In the genomic region with DNA sequence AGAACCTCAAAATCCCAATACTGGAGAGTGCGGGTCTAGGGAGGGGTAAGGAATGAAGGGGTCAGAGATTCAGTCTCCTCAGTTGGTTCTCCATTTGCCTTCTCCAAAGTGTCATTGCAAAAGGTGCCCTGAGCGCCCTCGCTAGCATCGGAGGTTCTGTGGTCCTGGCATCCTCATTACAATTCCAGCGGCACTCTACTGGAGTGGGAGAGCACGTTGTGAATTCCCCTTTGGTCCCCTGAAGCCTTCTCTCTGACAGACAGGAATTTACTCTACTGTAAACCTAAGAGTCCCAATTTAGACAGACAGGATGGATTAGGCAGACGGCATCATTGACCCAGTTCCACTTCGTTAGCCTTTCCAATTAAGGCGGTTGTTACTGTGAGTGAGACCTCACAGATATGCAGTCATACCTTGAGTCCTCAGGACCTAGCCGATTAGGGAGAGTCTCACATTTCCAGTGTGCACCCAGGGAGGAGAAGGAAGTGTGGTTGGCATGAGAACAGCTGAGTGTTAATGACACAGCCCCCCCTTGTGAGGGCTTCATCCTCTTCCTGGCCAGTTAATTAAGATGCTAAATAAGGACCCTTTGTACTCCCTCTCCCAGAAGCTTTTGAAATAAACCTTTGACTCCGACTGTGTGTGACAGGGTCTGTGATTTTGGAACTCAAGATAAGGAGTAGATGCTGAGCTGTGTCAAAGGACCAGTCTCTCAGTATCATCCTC, we compare ENCODE assay signal across 10 mouse cellular contexts.
DNase-seq lines count a peak whose midpoint lies in the region; ATAC-seq and TF ChIP-seq lines count a peak whose summit lies in the region.
"Had no signal": no experiment of that assay in that cellular context is flagged by ENCODE, and none has a peak within 500 bp of the region (broad histone marks: within the 10 kb centered on the region; RNA-seq: fewer than 3 reads in every experiment).

No protein-coding gene starts in this region.

- 23% methylated on average over 11 of the region's 11 CpGs for WGBS in forebrain, embryonic 12.5 days
- 28% methylated on average over 11 of the region's 11 CpGs for WGBS in hindbrain, postnatal 0 days
- whole genome bisulfite sequencing in liver, embryonic 11.5 days: 56% methylated on average over 11 of the region's 11 CpGs

- H3K36me3 ChIP-seq in forebrain, embryonic 12.5 days (replicated peaks): 0 out of 2 replicates have a peak, but pooled peaks cover 6% of the 10 kb centered on the region
- no peaks in the 10 kb centered on the region for H3K36me3 ChIP-seq in hindbrain, postnatal 0 days (ENCODE audit: insufficient read depth, low read length)
- no peaks in the 10 kb centered on the region for H3K36me3 ChIP-seq in liver, embryonic 11.5 days (ENCODE audit: control insufficient read depth, insufficient read depth, low read length)
- H3K36me3 ChIP-seq: G1E; limb, embryonic 13.5 days had no signal

- no peak overlapping the region for H3K4me3 ChIP-seq in left cerebral cortex, adult 2 months
- no peak overlapping the region for H3K4me3 ChIP-seq in forebrain, embryonic 12.5 days (replicated peaks)
- no peak overlapping the region for H3K4me3 ChIP-seq in hindbrain, postnatal 0 days (ENCODE audit: low read length)
- no peak overlapping the region for H3K4me3 ChIP-seq in liver, embryonic 11.5 days (ENCODE audit: low read depth, low read length)
- H3K4me3 ChIP-seq: limb, embryonic 13.5 days had no signal

- ATAC-seq in forebrain, embryonic 12.5 days (ENCODE audit: low FRiP score): peak; percentile 88
- peak; percentile 79 for ATAC-seq in hindbrain, postnatal 0 days
- no peak for ATAC-seq in liver, embryonic 11.5 days (replicated peaks; ENCODE audit: low FRiP score)

- H3K27ac ChIP-seq in left cerebral cortex, adult 2 months: peak overlapping the region; percentile 36; the same call in 1 of the 2 replicates
- H3K27ac ChIP-seq in forebrain, embryonic 12.5 days: peak overlapping the region; percentile 81
- H3K27ac ChIP-seq in hindbrain, postnatal 0 days: peak overlapping the region; percentile 73
- no peak overlapping the region for H3K27ac ChIP-seq in liver, embryonic 11.5 days (ENCODE audit: low read depth, low read length)
- H3K27ac ChIP-seq: limb, embryonic 13.5 days had no signal

- H3K4me2 ChIP-seq in forebrain, embryonic 12.5 days: peak overlapping the region; percentile 33
- peak overlapping the region; percentile 33; the same call in 1 of the 2 replicates for H3K4me2 ChIP-seq in hindbrain, postnatal 0 days (ENCODE audit: low read depth, low read length)
- H3K4me2 ChIP-seq in liver, embryonic 11.5 days: no peak overlapping the region
- H3K4me2 ChIP-seq: limb, embryonic 13.5 days had no signal

- H3K4me1 ChIP-seq in forebrain, embryonic 12.5 days: peaks cover 49% of the 10 kb centered on the region
- H3K4me1 ChIP-seq in hindbrain, postnatal 0 days (ENCODE audit: insufficient read depth, low read length): peaks cover 22% of the 10 kb centered on the region
- H3K4me1 ChIP-seq in liver, embryonic 11.5 days (replicated peaks; ENCODE audit: control insufficient read depth, insufficient read depth, low read length): no peaks in the 10 kb centered on the region

- no peak for DNase-seq in left cerebral cortex, adult 2 months (ENCODE audit: extremely low spot score in 1 of 2, low spot score in 2 of 2)
- DNase-seq in left cerebral cortex, adult 11 months (ENCODE audit: low spot score): no peak
- peak; percentile 70 for DNase-seq in hindbrain, postnatal 0 days (ENCODE audit: low spot score)
- DNase-seq in retina, embryonic 14.5 days (ENCODE audit: low spot score): peak; percentile 78
- no peak for DNase-seq in liver, embryonic 11.5 days (ENCODE audit: low spot score)
- no peak for DNase-seq in cerebellum, postnatal 36 days
- DNase-seq: kidney, adult 8-10 months had no signal

- no peaks in the 10 kb centered on the region for H3K9me3 ChIP-seq in forebrain, embryonic 12.5 days
- H3K9me3 ChIP-seq in hindbrain, postnatal 0 days (ENCODE audit: low read length): no peaks in the 10 kb centered on the region
- H3K9me3 ChIP-seq in liver, embryonic 11.5 days (ENCODE audit: control insufficient read depth, low read length): no peaks in the 10 kb centered on the region
- H3K9me3 ChIP-seq: limb, embryonic 13.5 days had no signal

- intact Hi-C loops in left cerebral cortex, adult 2 months (cut with DNase I): loop anchor here (5.0 kb wide), 1 partner anchor 90 kb away; the partner anchor contains the start of gene Xylt1

- no peak overlapping the region for H3K9ac ChIP-seq in forebrain, embryonic 12.5 days
- no peak overlapping the region for H3K9ac ChIP-seq in hindbrain, postnatal 0 days (replicated peaks; ENCODE audit: low read length)
- no peak overlapping the region for H3K9ac ChIP-seq in liver, embryonic 11.5 days (ENCODE audit: low read depth, low read length)
- H3K9ac ChIP-seq: limb, embryonic 13.5 days had no signal

- H3K27me3 ChIP-seq in forebrain, embryonic 12.5 days: no peaks in the 10 kb centered on the region
- H3K27me3 ChIP-seq in hindbrain, postnatal 0 days (ENCODE audit: insufficient read depth, low read length): no peaks in the 10 kb centered on the region
- no peaks in the 10 kb centered on the region for H3K27me3 ChIP-seq in liver, embryonic 11.5 days (replicated peaks; ENCODE audit: control insufficient read depth, insufficient read depth, low read length)
- H3K27me3 ChIP-seq: limb, embryonic 13.5 days had no signal

- no peak for TF ChIP-seq CTCF in left cerebral cortex, adult 2 months (IDR thresholded peaks at IDR 0.05)
- no peak for TF ChIP-seq CTCF in hindbrain, postnatal 0 days (IDR thresholded peaks at IDR 0.05; ENCODE audit: low read depth)

Comparison
In these comparisons a context has a peak if more than half of its experiments do, and no peak if none do; other contexts are left out.
1. DNase-seq: peak in hindbrain, postnatal 0 days (single experiment) and retina, embryonic 14.5 days (single experiment); none in left cerebral cortex, adult 2 months (0 of 2), left cerebral cortex, adult 11 months (single experiment), liver, embryonic 11.5 days (single experiment) and cerebellum, postnatal 36 days (0 of 2).